Mouse (Mus musculus): ENCODE results near the gene Olfr315. TPM values are rescaled to one million over a fixed set of nuclear protein-coding genes. Genes with fewer than 3 reads are reported as not detected.
"Not testable (repeated sequence)": the region's sequence is repeated elsewhere in the genome, so short reads cannot be mapped to it uniquely, and the experiment has no call there.

Olfr315 gene
- not detected in 2 replicates for polyA plus RNA-seq (2015; fragmentation: Nextera tagmentation; extraction: Ambion mirVana)

GRCm38 (mm10) chr11:58772888-58773287 is at the start of gene Olfr315:
TSS of gene Olfr315 (plus strand) at chr11:58773188.
- no peaks in the 10 kb centered on the region for H3K27me3 ChIP-seq
- no peak for ATAC-seq (ENCODE audit: borderline replicate concordance, extremely low read depth, low FRiP score, low TSS enrichment)

GRCm38 (mm10) chr11:58723914-58724313 is 49.1 kb upstream of the Olfr315 start, which contains the start of gene Olfr318:
TSS of gene Olfr318 (minus strand) at chr11:58724014.
- Histone ChIP-seq H3K27me3 (no peaks in the 10 kb centered on the region), H3K4me3 (no peak within 1 kb of the TSS), H3K4me1 (no peaks in the 10 kb centered on the region), H3K4me2 (no peak within 1 kb of the TSS), H3K9ac (no peak within 1 kb of the TSS), H3K9me3 (no peaks in the 10 kb centered on the region), H3K27ac (no peak within 1 kb of the TSS), H3K36me3 (no peaks in the 10 kb centered on the region)
- ATAC-seq (ENCODE audit: borderline replicate concordance, extremely low read depth, low FRiP score, low TSS enrichment) = no peak

More at GRCm38 (mm10) chr11:58772888-58773287, at the start of gene Olfr315:
- no peak within 1 kb of the TSS for H3K9ac ChIP-seq
- H3K4me3 ChIP-seq = no peak within 1 kb of the TSS
- no peak within 1 kb of the TSS for H3K4me2 ChIP-seq
- H3K9me3 ChIP-seq = no peaks in the 10 kb centered on the region
- H3K27ac ChIP-seq = no peak within 1 kb of the TSS
- H3K4me1 ChIP-seq = no peaks in the 10 kb centered on the region
- no peaks in the 10 kb centered on the region for H3K36me3 ChIP-seq

- not testable (repeated sequence) for H3K4me2 ChIP-seq; H3K4me3 ChIP-seq; H3K27ac ChIP-seq; H3K9ac ChIP-seq; ATAC-seq (ENCODE audit: borderline replicate concordance, extremely low read depth, low FRiP score, low TSS enrichment); H3K9me3 ChIP-seq; H3K4me1 ChIP-seq; H3K27me3 ChIP-seq; H3K36me3 ChIP-seq
- WGBS = 65% methylated on average over 6 of the region's 6 CpGs
Measured at GRCm38 (mm10) chr11:58727896-58728650, 44.9 kb upstream of the Olfr315 start.

GRCm38 (mm10) chr11:58733372-58733771 is 39.6 kb upstream of the Olfr315 start:
- H3K4me3 ChIP-seq = no peak overlapping the region
- no peak for ATAC-seq (ENCODE audit: borderline replicate concordance, extremely low read depth, low FRiP score, low TSS enrichment)
- H3K9me3 ChIP-seq = no peaks in the 10 kb centered on the region
- H3K4me1 ChIP-seq = no peaks in the 10 kb centered on the region
- H3K36me3 ChIP-seq = no peaks in the 10 kb centered on the region
- H3K9ac ChIP-seq = no peak overlapping the region
- 33% methylated on average over 3 of the region's 3 CpGs for WGBS
- H3K27me3 ChIP-seq = no peaks in the 10 kb centered on the region
- no peak overlapping the region for H3K4me2 ChIP-seq
- H3K27ac ChIP-seq = no peak overlapping the region

- 48% methylated on average over 4 of the region's 4 CpGs for WGBS
- ATAC-seq (ENCODE audit: borderline replicate concordance, extremely low read depth, low FRiP score, low TSS enrichment) = no peak
- no peak within 1 kb of the TSS for H3K4me2 ChIP-seq
- H3K9ac ChIP-seq = no peak within 1 kb of the TSS
- no peaks in the 10 kb centered on the region for H3K27me3 ChIP-seq
- no peaks in the 10 kb centered on the region for H3K36me3 ChIP-seq
- H3K4me1 ChIP-seq = no peaks in the 10 kb centered on the region
- H3K4me3 ChIP-seq = no peak within 1 kb of the TSS
- H3K9me3 ChIP-seq = no peaks in the 10 kb centered on the region
- no peak within 1 kb of the TSS for H3K27ac ChIP-seq
Measured at GRCm38 (mm10) chr11:58738792-58739262, 34.2 kb upstream of the Olfr315 start, which contains the start of gene Olfr317. TSS of gene Olfr317 (minus strand) at chr11:58739212.

- not testable (repeated sequence) for H3K27me3 ChIP-seq; H3K4me2 ChIP-seq; H3K36me3 ChIP-seq; H3K9me3 ChIP-seq; H3K9ac ChIP-seq; H3K27ac ChIP-seq; H3K4me3 ChIP-seq; H3K4me1 ChIP-seq; ATAC-seq (ENCODE audit: borderline replicate concordance, extremely low read depth, low FRiP score, low TSS enrichment)
- WGBS = 73% methylated on average over 18 of the region's 18 CpGs
Measured at GRCm38 (mm10) chr11:58751096-58751495, 21.9 kb upstream of the Olfr315 start.

- H3K4me3 ChIP-seq = no peak within 1 kb of the TSS
- no peak within 1 kb of the TSS for H3K4me2 ChIP-seq
- H3K9me3 ChIP-seq = no peaks in the 10 kb centered on the region
- H3K36me3 ChIP-seq = no peaks in the 10 kb centered on the region
- H3K27me3 ChIP-seq = no peaks in the 10 kb centered on the region
- H3K4me1 ChIP-seq = no peaks in the 10 kb centered on the region
- ATAC-seq (ENCODE audit: borderline replicate concordance, extremely low read depth, low FRiP score, low TSS enrichment) = no peak
- no peak within 1 kb of the TSS for H3K9ac ChIP-seq
- 76% methylated on average over 2 of the region's 2 CpGs for WGBS
- H3K27ac ChIP-seq = no peak within 1 kb of the TSS
Measured at GRCm38 (mm10) chr11:58752434-58752833, 20.6 kb upstream of the Olfr315 start, which contains the start of gene Olfr316. TSS of gene Olfr316 (plus strand) at chr11:58752734.

GRCm38 (mm10) chr11:58782480-58783089 is 9.6 kb downstream of the Olfr315 start, which contains the start of gene Olfr314:
TSS of gene Olfr314 (plus strand) at chr11:58782952.
- Histone ChIP-seq H3K36me3 (no peaks in the 10 kb centered on the region), H3K4me1 (0 out of 2 replicates have a peak, but pooled peaks cover 3% of the 10 kb centered on the region), H3K27ac (no peak within 1 kb of the TSS), H3K9ac (no peak within 1 kb of the TSS), H3K4me3 (no peak within 1 kb of the TSS), H3K9me3 (no peaks in the 10 kb centered on the region), H3K27me3 (no peaks in the 10 kb centered on the region), H3K4me2 (no peak within 1 kb of the TSS)
- no peak for ATAC-seq (ENCODE audit: borderline replicate concordance, extremely low read depth, low FRiP score, low TSS enrichment)
- WGBS = 46% methylated on average over 6 of the region's 6 CpGs

GRCm38 (mm10) chr11:58784182-58784581 is 11.2 kb downstream of the Olfr315 start:
- H3K4me1 ChIP-seq = 0 out of 2 replicates have a peak, but pooled peaks cover 3% of the 10 kb centered on the region
- 80% methylated on average over 2 of the region's 2 CpGs for WGBS
- H3K9ac ChIP-seq = no peak overlapping the region
- no peaks in the 10 kb centered on the region for H3K36me3 ChIP-seq
- ATAC-seq (ENCODE audit: borderline replicate concordance, extremely low read depth, low FRiP score, low TSS enrichment) = no peak
- no peak overlapping the region for H3K27ac ChIP-seq
- no peak overlapping the region for H3K4me2 ChIP-seq
- H3K4me3 ChIP-seq = no peak overlapping the region
- no peaks in the 10 kb centered on the region for H3K27me3 ChIP-seq
- no peaks in the 10 kb centered on the region for H3K9me3 ChIP-seq

GRCm38 (mm10) chr11:58787651-58788050 is 14.7 kb downstream of the Olfr315 start:
- Histone ChIP-seq H3K9me3 (no peaks in the 10 kb centered on the region), H3K27me3 (no peaks in the 10 kb centered on the region), H3K4me3 (no peak overlapping the region), H3K4me1 (0 out of 2 replicates have a peak, but pooled peaks cover 3% of the 10 kb centered on the region), H3K27ac (no peak overlapping the region), H3K9ac (no peak overlapping the region), H3K4me2 (no peak overlapping the region), H3K36me3 (no peaks in the 10 kb centered on the region)
- ATAC-seq (ENCODE audit: borderline replicate concordance, extremely low read depth, low FRiP score, low TSS enrichment) = no peak
- 74% methylated on average over 10 of the region's 10 CpGs for WGBS

GRCm38 (mm10) chr11:58788346-58788745 is 15.4 kb downstream of the Olfr315 start:
- Histone ChIP-seq H3K9ac (no peak overlapping the region), H3K27me3 (no peaks in the 10 kb centered on the region), H3K4me2 (no peak overlapping the region), H3K27ac (no peak overlapping the region), H3K9me3 (no peaks in the 10 kb centered on the region), H3K36me3 (no peaks in the 10 kb centered on the region), H3K4me3 (no peak overlapping the region), H3K4me1 (0 out of 2 replicates have a peak, but pooled peaks cover 3% of the 10 kb centered on the region)
- 73% methylated on average over 8 of the region's 8 CpGs for WGBS
- no peak for ATAC-seq (ENCODE audit: borderline replicate concordance, extremely low read depth, low FRiP score, low TSS enrichment)

- Histone ChIP-seq H3K27me3 (no peaks in the 10 kb centered on the region), H3K27ac (no peak overlapping the region), H3K36me3 (no peaks in the 10 kb centered on the region), H3K4me2 (no peak overlapping the region), H3K9ac (no peak overlapping the region), H3K9me3 (no peaks in the 10 kb centered on the region), H3K4me3 (no peak overlapping the region), H3K4me1 (0 out of 2 replicates have a peak, but pooled peaks cover 3% of the 10 kb centered on the region)
- ATAC-seq (ENCODE audit: borderline replicate concordance, extremely low read depth, low FRiP score, low TSS enrichment) = no peak
- 20% methylated on average over 3 of the region's 3 CpGs for WGBS
Measured at GRCm38 (mm10) chr11:58789532-58789931, 16.5 kb downstream of the Olfr315 start.
